Mouse (Mus musculus): ENCODE data around the gene Evi2a. TPM values are rescaled to one million over a fixed set of nuclear protein-coding genes. Genes with fewer than 3 reads are reported as not detected.

The Evi2a gene
- 3.1 and 3.7 TPM in 2 replicates for polyA plus RNA-seq (2014; fragmentation: Nextera tagmentation; extraction: Ambion mirVana)

DNA sequence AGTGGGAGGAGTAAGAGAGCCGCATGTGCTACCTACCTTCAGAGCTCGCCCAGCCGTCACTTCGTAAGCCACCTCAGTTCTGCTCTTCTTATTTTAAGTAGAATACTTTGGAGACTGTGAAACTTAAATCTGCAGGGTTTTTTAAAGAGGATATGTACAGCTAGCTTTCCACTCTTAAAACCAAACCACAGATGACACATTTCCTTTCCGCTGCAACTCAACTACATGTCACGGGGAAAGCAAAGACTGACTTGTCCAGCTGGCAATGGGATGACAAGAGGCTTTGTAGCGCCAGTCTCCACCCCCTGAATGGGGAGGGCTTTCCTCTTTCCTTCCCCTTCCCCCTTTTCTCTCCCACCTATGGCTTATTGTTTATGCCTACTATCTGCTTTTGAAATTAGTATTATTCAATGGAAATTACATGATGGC is at the start of gene Evi2a, which contains the start of gene Evi2:
Evi2a (minus strand) TSS at position 277 of the 429 bp plus-strand sequence.
Evi2 (minus strand) TSS at position 257 of the 429 bp plus-strand sequence.
- H3K4me1 ChIP-seq (replicated peaks; ENCODE audit: control insufficient read depth, insufficient read depth, low read length), result no peaks in the 10 kb centered on the region
- H3K9me3 ChIP-seq (ENCODE audit: control insufficient read depth, low read length), result no peaks in the 10 kb centered on the region
- H3K4me3 ChIP-seq (replicated peaks; ENCODE audit: low read length), result no peak within 1 kb of the TSS
- H3K4me2 ChIP-seq (replicated peaks), result no peak within 1 kb of the TSS
- no peak within 1 kb of the TSS for H3K9ac ChIP-seq
- no peak within 1 kb of the TSS for H3K27ac ChIP-seq
- 84% methylated on average over 7 of the region's 7 CpGs for WGBS
- H3K27me3 ChIP-seq (ENCODE audit: control insufficient read depth, insufficient read depth, low read length), result no peaks in the 10 kb centered on the region
- H3K36me3 ChIP-seq (replicated peaks; ENCODE audit: control insufficient read depth, insufficient read depth), result peaks cover 11% of the 10 kb centered on the region
- no peak for DNase-seq (ENCODE audit: low spot score)
- no peak for ATAC-seq (ENCODE audit: low FRiP score)

DNA sequence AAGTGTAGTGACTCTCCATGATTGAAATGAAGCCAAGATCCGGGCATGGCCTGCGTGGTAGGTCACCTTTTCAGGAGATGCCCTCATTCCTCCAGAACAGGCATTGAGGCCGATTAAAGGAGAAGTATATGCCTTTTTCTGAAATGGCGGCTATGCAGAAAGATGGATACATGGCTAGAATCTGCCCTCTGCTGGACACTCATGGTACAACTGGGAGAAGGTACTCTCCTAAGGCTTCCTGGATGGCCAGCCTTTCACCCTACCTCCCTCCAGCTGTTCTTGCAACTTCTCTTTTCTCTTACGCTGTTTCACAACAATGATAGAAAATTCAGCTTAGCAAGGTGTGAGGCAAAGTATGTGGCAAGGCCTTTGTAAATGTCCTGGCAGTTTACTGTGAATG is 47.3 kb upstream of the Evi2a start:
- H3K9me3 ChIP-seq (ENCODE audit: control insufficient read depth, low read length), result no peaks in the 10 kb centered on the region
- H3K27me3 ChIP-seq (ENCODE audit: control insufficient read depth, insufficient read depth, low read length), result no peaks in the 10 kb centered on the region
- no peak overlapping the region for H3K27ac ChIP-seq
- H3K4me1 ChIP-seq (replicated peaks; ENCODE audit: control insufficient read depth, insufficient read depth, low read length), result no peaks in the 10 kb centered on the region
- WGBS, result 52% methylated on average over 5 of the region's 5 CpGs
- peaks cover 57% of the 10 kb centered on the region for H3K36me3 ChIP-seq (replicated peaks; ENCODE audit: control insufficient read depth, insufficient read depth)
- H3K9ac ChIP-seq, result no peak overlapping the region
- DNase-seq (ENCODE audit: low spot score) (peak; percentile 88), ATAC-seq (ENCODE audit: low FRiP score) (no peak)
- H3K4me3 ChIP-seq (replicated peaks; ENCODE audit: low read length), result no peak overlapping the region
- H3K4me2 ChIP-seq (replicated peaks), result no peak overlapping the region

DNA sequence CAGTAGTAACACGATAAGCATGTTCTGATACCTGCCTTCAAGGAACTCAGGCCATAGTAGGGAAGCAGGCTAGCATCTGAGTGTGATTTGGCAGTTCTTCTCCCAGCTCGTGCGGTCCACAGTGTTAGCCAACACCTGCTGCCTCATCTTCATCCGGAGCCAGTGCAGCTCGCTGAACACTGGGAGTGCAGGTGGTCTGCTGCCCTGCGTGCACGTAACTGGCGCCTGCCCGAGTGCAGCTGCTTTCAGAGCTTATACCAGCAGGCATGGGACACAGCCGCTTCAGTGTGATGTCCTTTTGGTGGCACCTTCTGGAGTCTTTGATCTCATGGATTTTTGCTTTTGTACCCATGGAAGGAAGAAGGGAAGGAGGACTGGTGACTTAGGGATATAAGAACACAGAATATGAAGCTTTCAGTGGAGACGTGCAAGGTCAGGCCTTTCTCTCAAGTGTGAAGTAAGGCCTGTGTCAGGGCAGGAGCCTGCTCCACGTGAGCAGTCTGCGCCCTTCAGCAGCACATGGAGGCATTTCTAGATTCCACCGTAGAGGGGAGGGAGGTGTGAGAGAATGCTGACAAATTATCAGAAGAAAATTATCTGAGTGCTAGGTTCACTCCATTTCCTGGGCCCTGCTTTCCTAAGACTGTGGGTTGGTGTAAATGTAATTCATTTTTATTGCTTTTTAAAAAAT is 45.1 kb upstream of the Evi2a start:
- 88% methylated on average over 14 of the region's 14 CpGs for WGBS
- DNase-seq (ENCODE audit: low spot score), result no peak
- H3K27ac ChIP-seq, result no peak overlapping the region
- H3K27me3 ChIP-seq (ENCODE audit: control insufficient read depth, insufficient read depth, low read length), result no peaks in the 10 kb centered on the region
- H3K4me1 ChIP-seq (replicated peaks; ENCODE audit: control insufficient read depth, insufficient read depth, low read length), result no peaks in the 10 kb centered on the region
- no peak overlapping the region for H3K9ac ChIP-seq
- no peaks in the 10 kb centered on the region for H3K9me3 ChIP-seq (ENCODE audit: control insufficient read depth, low read length)
- H3K4me2 ChIP-seq (replicated peaks), result no peak overlapping the region
- no peak for ATAC-seq (ENCODE audit: low FRiP score)
- peaks cover 74% of the 10 kb centered on the region for H3K36me3 ChIP-seq (replicated peaks; ENCODE audit: control insufficient read depth, insufficient read depth)
- H3K4me3 ChIP-seq (replicated peaks; ENCODE audit: low read length), result no peak overlapping the region

DNA sequence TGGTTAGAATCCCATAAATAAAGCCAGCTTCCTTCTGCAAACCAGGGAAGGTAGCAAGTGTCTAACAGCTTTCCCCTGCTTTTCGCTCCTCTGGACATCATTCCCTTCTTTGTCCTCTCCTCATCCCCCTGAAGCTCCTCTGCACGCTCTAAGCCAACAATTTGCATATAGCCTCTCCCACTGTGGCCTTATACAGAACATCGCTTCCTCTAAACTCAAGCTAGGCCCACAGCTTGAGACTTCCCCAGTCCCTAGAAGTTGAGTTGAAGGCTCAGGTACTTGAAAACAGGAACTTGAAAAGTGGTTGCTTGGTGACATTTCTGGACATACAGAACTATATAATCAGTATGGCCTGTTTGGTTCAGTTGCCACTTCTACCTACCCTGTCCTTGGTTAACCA is 43.4 kb upstream of the Evi2a start:
- no peaks in the 10 kb centered on the region for H3K9me3 ChIP-seq (ENCODE audit: control insufficient read depth, low read length)
- no peak overlapping the region for H3K4me2 ChIP-seq (replicated peaks)
- peaks cover 82% of the 10 kb centered on the region for H3K36me3 ChIP-seq (replicated peaks; ENCODE audit: control insufficient read depth, insufficient read depth)
- H3K4me1 ChIP-seq (replicated peaks; ENCODE audit: control insufficient read depth, insufficient read depth, low read length), result no peaks in the 10 kb centered on the region
- DNase-seq (ENCODE audit: low spot score) (no peak), ATAC-seq (ENCODE audit: low FRiP score) (no peak)
- H3K4me3 ChIP-seq (replicated peaks; ENCODE audit: low read length), result no peak overlapping the region
- no peak overlapping the region for H3K27ac ChIP-seq
- no peak overlapping the region for H3K9ac ChIP-seq
- no peaks in the 10 kb centered on the region for H3K27me3 ChIP-seq (ENCODE audit: control insufficient read depth, insufficient read depth, low read length)
- 81% methylated on average over 3 of the region's 3 CpGs for WGBS

DNA sequence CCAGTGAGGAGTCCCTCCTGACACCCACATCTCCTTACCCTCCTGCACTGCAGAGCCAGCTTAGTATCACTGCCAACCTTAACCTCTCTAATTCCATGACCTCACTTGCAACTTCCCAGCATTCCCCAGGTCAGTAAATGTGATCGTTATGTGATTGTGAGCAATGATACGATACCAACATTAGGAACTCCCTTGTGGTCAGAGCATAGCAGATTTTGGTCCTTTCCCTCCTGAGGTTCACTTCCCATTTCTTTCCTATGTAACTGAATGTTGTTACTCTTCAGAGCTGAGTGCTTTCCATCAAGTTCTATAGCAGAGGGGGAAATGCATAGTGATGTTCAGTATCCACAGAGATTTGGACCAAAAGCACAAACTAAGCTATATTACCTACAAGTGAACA is 39.9 kb upstream of the Evi2a start:
- no peak for DNase-seq (ENCODE audit: low spot score)
- WGBS, result 91% methylated on average over 2 of the region's 2 CpGs
- peaks cover 97% of the 10 kb centered on the region for H3K36me3 ChIP-seq (replicated peaks; ENCODE audit: control insufficient read depth, insufficient read depth)

DNA sequence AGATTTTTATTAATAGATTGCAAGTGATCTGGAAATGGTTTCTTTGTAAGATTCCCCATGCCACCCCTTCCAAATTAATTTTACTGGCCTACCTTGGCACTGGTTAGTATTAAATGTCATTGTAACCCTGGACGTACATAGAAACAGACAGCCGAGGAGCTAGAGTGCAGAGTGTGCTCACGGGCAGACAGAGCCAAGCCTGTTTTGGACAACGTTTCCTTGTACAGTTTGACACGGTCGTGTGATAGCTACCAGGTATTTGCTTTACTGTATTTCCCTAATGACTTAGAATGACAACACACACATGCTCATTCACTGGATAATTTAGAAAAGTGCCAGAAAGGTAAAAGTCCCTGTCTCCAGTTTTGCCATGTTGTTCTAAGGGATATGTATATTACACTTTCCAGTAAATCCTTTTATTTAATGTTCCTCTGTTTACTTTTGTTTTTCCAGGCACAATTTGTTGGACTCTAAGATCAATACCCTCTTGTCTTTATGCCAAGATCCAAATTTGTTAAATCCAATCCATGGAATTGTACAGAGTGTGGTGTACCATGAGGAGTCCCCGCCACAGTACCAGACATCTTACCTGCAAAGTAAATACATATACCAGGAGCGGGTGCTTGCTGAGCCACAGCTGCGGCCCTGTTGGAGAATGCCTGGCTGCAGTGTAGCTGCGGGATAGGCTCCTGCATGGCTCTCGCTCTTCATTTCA is 37.9 kb upstream of the Evi2a start:
- WGBS, result 89% methylated on average over 11 of the region's 11 CpGs
- ATAC-seq (ENCODE audit: low FRiP score) (no peak), DNase-seq (ENCODE audit: low spot score) (no peak)
- H3K4me3 ChIP-seq (replicated peaks; ENCODE audit: low read length), result no peak overlapping the region
- H3K4me1 ChIP-seq (replicated peaks; ENCODE audit: control insufficient read depth, insufficient read depth, low read length), result no peaks in the 10 kb centered on the region
- no peak overlapping the region for H3K4me2 ChIP-seq (replicated peaks)
- H3K27me3 ChIP-seq (ENCODE audit: control insufficient read depth, insufficient read depth, low read length), result no peaks in the 10 kb centered on the region
- H3K9ac ChIP-seq, result no peak overlapping the region
- H3K9me3 ChIP-seq (ENCODE audit: control insufficient read depth, low read length), result no peaks in the 10 kb centered on the region
- H3K36me3 ChIP-seq (replicated peaks; ENCODE audit: control insufficient read depth, insufficient read depth), result peaks cover 93% of the 10 kb centered on the region
- no peak overlapping the region for H3K27ac ChIP-seq

More for the DNA sequence above, 39.9 kb upstream of the Evi2a start:
- Histone ChIP-seq H3K9ac (no peak overlapping the region), H3K27me3 (ENCODE audit: control insufficient read depth, insufficient read depth, low read length) (no peaks in the 10 kb centered on the region), H3K4me3 (replicated peaks; ENCODE audit: low read length) (no peak overlapping the region), H3K9me3 (ENCODE audit: control insufficient read depth, low read length) (no peaks in the 10 kb centered on the region), H3K27ac (no peak overlapping the region), H3K4me2 (replicated peaks) (no peak overlapping the region), H3K4me1 (replicated peaks; ENCODE audit: control insufficient read depth, insufficient read depth, low read length) (no peaks in the 10 kb centered on the region)
- no peak for ATAC-seq (ENCODE audit: low FRiP score)

DNA sequence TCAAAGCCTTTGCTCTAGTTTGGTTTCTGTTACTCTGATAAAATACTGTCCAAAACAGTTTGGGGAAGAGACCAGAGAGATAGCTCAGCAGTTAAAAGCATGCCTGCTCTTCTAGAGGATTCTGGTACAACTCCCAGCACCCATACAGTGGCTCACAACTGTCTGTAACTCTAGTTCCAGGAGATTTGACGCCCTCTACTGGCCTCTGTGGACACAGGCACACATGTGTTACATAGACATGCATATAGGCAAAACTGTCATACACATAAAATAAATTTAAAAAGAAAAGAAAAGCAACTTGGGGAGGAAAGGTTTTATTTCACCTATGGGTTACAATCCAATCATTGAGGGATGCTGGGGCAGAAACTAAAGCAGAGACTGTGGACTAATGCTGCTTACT is 36.5 kb upstream of the Evi2a start:
- H3K27ac ChIP-seq, result no peak overlapping the region
- 58% methylated on average over 1 of the region's 1 CpGs for WGBS

DNA sequence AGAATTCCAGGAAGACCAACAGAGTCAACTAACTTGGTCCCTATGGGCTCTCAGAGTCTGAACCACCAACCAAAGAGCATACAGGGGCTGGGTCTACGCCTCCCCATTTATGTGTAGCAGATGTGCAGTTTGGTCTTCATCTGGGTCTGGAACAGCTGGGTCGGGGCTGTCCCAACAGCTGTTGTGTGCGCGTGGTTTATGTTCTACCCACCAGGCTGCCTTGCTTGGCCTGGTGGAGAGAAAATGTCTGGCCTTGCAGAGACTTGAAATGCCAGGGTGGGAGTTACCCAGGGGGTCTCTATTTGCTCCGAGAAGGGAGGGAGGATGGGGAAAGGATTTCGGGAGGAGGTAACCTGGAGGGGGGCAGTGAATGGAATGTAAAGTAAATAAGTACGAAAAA is 33.1 kb upstream of the Evi2a start:
- ATAC-seq (ENCODE audit: low FRiP score), result no peak
- Histone ChIP-seq H3K4me2 (replicated peaks) (no peak overlapping the region), H3K36me3 (replicated peaks; ENCODE audit: control insufficient read depth, insufficient read depth) (peaks cover 92% of the 10 kb centered on the region), H3K27ac (no peak overlapping the region), H3K4me3 (replicated peaks; ENCODE audit: low read length) (no peak overlapping the region), H3K9me3 (ENCODE audit: control insufficient read depth, low read length) (no peaks in the 10 kb centered on the region), H3K9ac (no peak overlapping the region), H3K4me1 (replicated peaks; ENCODE audit: control insufficient read depth, insufficient read depth, low read length) (no peaks in the 10 kb centered on the region), H3K27me3 (ENCODE audit: control insufficient read depth, insufficient read depth, low read length) (no peaks in the 10 kb centered on the region)
- DNase-seq (ENCODE audit: low spot score), result no peak
- 93% methylated on average over 7 of the region's 7 CpGs for WGBS

More for the DNA sequence above, 36.5 kb upstream of the Evi2a start:
- no peak for ATAC-seq (ENCODE audit: low FRiP score)
- no peaks in the 10 kb centered on the region for H3K4me1 ChIP-seq (replicated peaks; ENCODE audit: control insufficient read depth, insufficient read depth, low read length)
- H3K9me3 ChIP-seq (ENCODE audit: control insufficient read depth, low read length), result no peaks in the 10 kb centered on the region
- H3K27me3 ChIP-seq (ENCODE audit: control insufficient read depth, insufficient read depth, low read length), result no peaks in the 10 kb centered on the region
- DNase-seq (ENCODE audit: low spot score), result no peak
- no peak overlapping the region for H3K9ac ChIP-seq
- H3K36me3 ChIP-seq (replicated peaks; ENCODE audit: control insufficient read depth, insufficient read depth), result peaks cover 93% of the 10 kb centered on the region
- H3K4me2 ChIP-seq (replicated peaks), result no peak overlapping the region
- H3K4me3 ChIP-seq (replicated peaks; ENCODE audit: low read length), result no peak overlapping the region

DNA sequence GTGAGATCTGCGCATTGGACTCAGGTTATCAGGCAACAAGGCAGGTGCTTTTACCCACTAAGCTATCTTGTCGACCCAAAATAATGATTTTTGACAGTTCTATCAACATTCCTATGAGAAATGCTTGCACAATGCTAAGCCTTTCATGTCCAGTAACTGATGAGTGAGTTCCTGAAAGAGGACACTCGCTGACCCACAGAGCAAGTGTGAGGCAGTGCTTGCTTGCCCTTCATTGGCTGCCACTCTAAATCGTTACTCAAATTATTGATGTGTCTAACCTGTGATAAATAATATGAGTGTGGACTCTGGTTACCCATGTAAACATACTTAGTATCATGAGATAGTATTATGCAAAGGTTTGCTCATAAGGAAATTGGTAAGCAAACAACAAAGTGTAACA is 30.1 kb upstream of the Evi2a start:
- no peaks in the 10 kb centered on the region for H3K27me3 ChIP-seq (ENCODE audit: control insufficient read depth, insufficient read depth, low read length)
- H3K4me1 ChIP-seq (replicated peaks; ENCODE audit: control insufficient read depth, insufficient read depth, low read length), result no peaks in the 10 kb centered on the region
- H3K4me3 ChIP-seq (replicated peaks; ENCODE audit: low read length), result no peak overlapping the region
- ATAC-seq (ENCODE audit: low FRiP score) (no peak), DNase-seq (ENCODE audit: low spot score) (no peak)
- H3K27ac ChIP-seq, result no peak overlapping the region
- 97% methylated on average over 4 of the region's 4 CpGs for WGBS
- peaks cover 91% of the 10 kb centered on the region for H3K36me3 ChIP-seq (replicated peaks; ENCODE audit: control insufficient read depth, insufficient read depth)
- H3K9me3 ChIP-seq (ENCODE audit: control insufficient read depth, low read length), result no peaks in the 10 kb centered on the region
- no peak overlapping the region for H3K4me2 ChIP-seq (replicated peaks)
- H3K9ac ChIP-seq, result no peak overlapping the region
